Mouse (Mus musculus) lung, postnatal 0 days (tissue): ENCODE data around the gene Chd3.

Experiments
- CTCF ChIP-seq: IDR thresholded peaks from 2 replicates; pipeline ENCODE4 v1.5.1; 2016; ENCODE audit warnings: antibody characterized with exemption, mild to moderate bottlenecking
- EP300 ChIP-seq: IDR thresholded peaks from 2 replicates; pipeline ENCODE4 v1.6.1; 2016; ENCODE audit warnings: antibody characterized with exemption, mild to moderate bottlenecking, control low read depth

- TF ChIP-seq CTCF (no peak), EP300 (no peak)
Observed at GRCm38 (mm10) chr11:69322010-69322409, 47.2 kb downstream of the Chd3 start.
